Mouse (Mus musculus): Measurements from ENCODE around the gene Nt5dc1. TPM values are rescaled to one million over a fixed set of nuclear protein-coding genes. Genes with fewer than 3 reads are reported as not detected.

The Nt5dc1 gene
- total and polyA plus RNA-seq, 3 experiments, result 4.0 to 10.6 (median 10.0) TPM

- 55% methylated on average over 5 of the region's 5 CpGs for WGBS
- no peak overlapping the region for H3K27ac ChIP-seq
- intact Hi-C loops (cut with DNase I), result loop anchor here (2.0 to 5.0 kb wide), 3 partner anchors 45 to 292 kb away; partner anchors contain the start of gene Tspyl1
- H3K4me1 ChIP-seq (ENCODE audit: control insufficient read depth, insufficient read depth, low read length), result no peaks in the 10 kb centered on the region
- TF ChIP-seq EP300 (IDR thresholded peaks at IDR 0.05; ENCODE audit: insufficient read depth, low read depth, low read length) (no peak), CTCF (IDR thresholded peaks at IDR 0.05) (no peak), POLR2A (IDR thresholded peaks at IDR 0.05; ENCODE audit: insufficient read depth, low read depth, low read length) (no peak)
- no peak overlapping the region for H3K9ac ChIP-seq (ENCODE audit: low read depth, low read length)
- no peaks in the 10 kb centered on the region for H3K79me2 ChIP-seq (replicated peaks; ENCODE audit: control insufficient read depth, insufficient read depth, low read length)
- no peaks in the 10 kb centered on the region for H3K36me3 ChIP-seq (ENCODE audit: control insufficient read depth, insufficient read depth, low read length)
- no peak overlapping the region for H3K4me3 ChIP-seq
- no peak for DNase-seq
- H3K27me3 ChIP-seq (ENCODE audit: control insufficient read depth, insufficient read depth, low read length), result no peaks in the 10 kb centered on the region
Measured at GRCm38 (mm10) chr10:34327144-34327543, 91.2 kb downstream of the Nt5dc1 start.

GRCm38 (mm10) chr10:34326701-34327100 is 91.7 kb downstream of the Nt5dc1 start:
- TF ChIP-seq EP300 (IDR thresholded peaks at IDR 0.05; ENCODE audit: insufficient read depth, low read depth, low read length), result no peak
- peak; percentile 91 for TF ChIP-seq CTCF (IDR thresholded peaks at IDR 0.05)
- no peak for DNase-seq

GRCm38 (mm10) chr10:34320809-34321208 is 97.5 kb downstream of the Nt5dc1 start:
- H3K27me3 ChIP-seq (ENCODE audit: control insufficient read depth, insufficient read depth, low read length), result no peaks in the 10 kb centered on the region
- H3K36me3 ChIP-seq (ENCODE audit: control insufficient read depth, insufficient read depth, low read length), result 0 out of 2 replicates have a peak, but pooled peaks cover 3% of the 10 kb centered on the region
- intact Hi-C loops (cut with DNase I), result no loop called here
- H3K4me1 ChIP-seq (ENCODE audit: control insufficient read depth, insufficient read depth, low read length), result no peaks in the 10 kb centered on the region
- WGBS, result 51% methylated on average over 2 of the region's 2 CpGs
- H3K27ac ChIP-seq, result no peak overlapping the region; the same call in 1 of the 2 replicates
- H3K79me2 ChIP-seq (replicated peaks; ENCODE audit: control insufficient read depth, insufficient read depth, low read length), result no peaks in the 10 kb centered on the region
- DNase-seq, result no peak
- no peak overlapping the region for H3K4me3 ChIP-seq
- TF ChIP-seq EP300 (IDR thresholded peaks at IDR 0.05; ENCODE audit: insufficient read depth, low read depth, low read length), result no peak
- TF ChIP-seq CTCF (IDR thresholded peaks at IDR 0.05), result no peak
- TF ChIP-seq POLR2A (IDR thresholded peaks at IDR 0.05; ENCODE audit: insufficient read depth, low read depth, low read length), result no peak
- no peak overlapping the region for H3K9ac ChIP-seq (ENCODE audit: low read depth, low read length)

More at GRCm38 (mm10) chr10:34326701-34327100, 91.7 kb downstream of the Nt5dc1 start:
- Histone ChIP-seq H3K4me1 (ENCODE audit: control insufficient read depth, insufficient read depth, low read length) (no peaks in the 10 kb centered on the region), H3K79me2 (replicated peaks; ENCODE audit: control insufficient read depth, insufficient read depth, low read length) (no peaks in the 10 kb centered on the region), H3K27ac (no peak overlapping the region), H3K4me3 (no peak overlapping the region), H3K27me3 (ENCODE audit: control insufficient read depth, insufficient read depth, low read length) (no peaks in the 10 kb centered on the region), H3K36me3 (ENCODE audit: control insufficient read depth, insufficient read depth, low read length) (no peaks in the 10 kb centered on the region), H3K9ac (ENCODE audit: low read depth, low read length) (no peak overlapping the region)
- 22% methylated on average over 4 of the region's 4 CpGs for WGBS
- intact Hi-C loops (cut with DNase I), result loop anchor here (1.0 to 5.0 kb wide), 4 partner anchors 44 to 339 kb away; partner anchors contain the start of gene Tspyl1

GRCm38 (mm10) chr10:34317217-34317606 is 101.1 kb downstream of the Nt5dc1 start:
- no peaks in the 10 kb centered on the region for H3K27me3 ChIP-seq (ENCODE audit: control insufficient read depth, insufficient read depth, low read length)
- no peak overlapping the region for H3K27ac ChIP-seq
- no peak overlapping the region for H3K4me3 ChIP-seq
- H3K79me2 ChIP-seq (replicated peaks; ENCODE audit: control insufficient read depth, insufficient read depth, low read length), result no peaks in the 10 kb centered on the region
- no peak for DNase-seq
- H3K4me1 ChIP-seq (ENCODE audit: control insufficient read depth, insufficient read depth, low read length), result no peaks in the 10 kb centered on the region
- no peak overlapping the region for H3K9ac ChIP-seq (ENCODE audit: low read depth, low read length)
- TF ChIP-seq EP300 (IDR thresholded peaks at IDR 0.05; ENCODE audit: insufficient read depth, low read depth, low read length), result no peak
- no peak for TF ChIP-seq POLR2A (IDR thresholded peaks at IDR 0.05; ENCODE audit: insufficient read depth, low read depth, low read length)
- TF ChIP-seq CTCF (IDR thresholded peaks at IDR 0.05), result no peak
- H3K36me3 ChIP-seq (ENCODE audit: control insufficient read depth, insufficient read depth, low read length), result 0 out of 2 replicates have a peak, but pooled peaks cover 3% of the 10 kb centered on the region
- intact Hi-C loops (cut with DNase I), result no loop called here
- WGBS, result 52% methylated on average over 2 of the region's 2 CpGs

GRCm38 (mm10) chr10:34316571-34317216 is 101.7 kb downstream of the Nt5dc1 start:
- H3K36me3 ChIP-seq (ENCODE audit: control insufficient read depth, insufficient read depth, low read length), result 0 out of 2 replicates have a peak, but pooled peaks cover 3% of the 10 kb centered on the region
- H3K27me3 ChIP-seq (ENCODE audit: control insufficient read depth, insufficient read depth, low read length), result no peaks in the 10 kb centered on the region
- H3K4me1 ChIP-seq (ENCODE audit: control insufficient read depth, insufficient read depth, low read length), result no peaks in the 10 kb centered on the region
- no peak overlapping the region for H3K27ac ChIP-seq
- intact Hi-C loops (cut with DNase I), result no loop called here
- H3K9ac ChIP-seq (ENCODE audit: low read depth, low read length), result no peak overlapping the region
- no peaks in the 10 kb centered on the region for H3K79me2 ChIP-seq (replicated peaks; ENCODE audit: control insufficient read depth, insufficient read depth, low read length)
- WGBS, result 12% methylated on average over 3 of the region's 3 CpGs
- DNase-seq, result no peak
- no peak overlapping the region for H3K4me3 ChIP-seq
- no peak for TF ChIP-seq CTCF (IDR thresholded peaks at IDR 0.05)
- TF ChIP-seq EP300 (IDR thresholded peaks at IDR 0.05; ENCODE audit: insufficient read depth, low read depth, low read length), result no peak

- no peak overlapping the region for H3K27ac ChIP-seq
- no peaks in the 10 kb centered on the region for H3K79me2 ChIP-seq (replicated peaks; ENCODE audit: control insufficient read depth, insufficient read depth, low read length)
- intact Hi-C loops (cut with DNase I), result no loop called here
- H3K4me3 ChIP-seq, result no peak overlapping the region
- H3K27me3 ChIP-seq (ENCODE audit: control insufficient read depth, insufficient read depth, low read length), result no peaks in the 10 kb centered on the region
- DNase-seq, result no peak
- H3K36me3 ChIP-seq (ENCODE audit: control insufficient read depth, insufficient read depth, low read length), result peaks cover 2% of the 10 kb centered on the region
- no peak overlapping the region for H3K9ac ChIP-seq (ENCODE audit: low read depth, low read length)
- TF ChIP-seq CTCF (IDR thresholded peaks at IDR 0.05), result 0 out of 2 replicates have a peak, but pooled peaks have one; percentile 16
- TF ChIP-seq POLR2A (IDR thresholded peaks at IDR 0.05; ENCODE audit: insufficient read depth, low read depth, low read length), result no peak
- WGBS, result 82% methylated on average over 3 of the region's 3 CpGs
- no peaks in the 10 kb centered on the region for H3K4me1 ChIP-seq (ENCODE audit: control insufficient read depth, insufficient read depth, low read length)
Measured at GRCm38 (mm10) chr10:34312536-34312935, 105.8 kb downstream of the Nt5dc1 start.
